Mouse (Mus musculus) testis, adult 2 months (tissue): ENCODE measurements around the gene St7.

Experiments
- CTCF ChIP-seq: fragments of 200-500 bp; IDR thresholded peaks from 2 replicates; pipeline ENCODE4 v1.5.1; 2012; ENCODE audit warnings: low read depth, mild to moderate bottlenecking, inconsistent platforms, low read length, moderate library complexity; ENCODE audit not compliant: control insufficient read depth, insufficient read depth, insufficient replicate concordance
- POLR2A ChIP-seq: fragments of 200-500 bp; IDR thresholded peaks from 2 replicates; pipeline ENCODE4 v1.6.1; 2012; ENCODE audit warnings: low read depth, mild to moderate bottlenecking, inconsistent platforms, low read length, moderate library complexity; ENCODE audit not compliant: control insufficient read depth

DNA sequence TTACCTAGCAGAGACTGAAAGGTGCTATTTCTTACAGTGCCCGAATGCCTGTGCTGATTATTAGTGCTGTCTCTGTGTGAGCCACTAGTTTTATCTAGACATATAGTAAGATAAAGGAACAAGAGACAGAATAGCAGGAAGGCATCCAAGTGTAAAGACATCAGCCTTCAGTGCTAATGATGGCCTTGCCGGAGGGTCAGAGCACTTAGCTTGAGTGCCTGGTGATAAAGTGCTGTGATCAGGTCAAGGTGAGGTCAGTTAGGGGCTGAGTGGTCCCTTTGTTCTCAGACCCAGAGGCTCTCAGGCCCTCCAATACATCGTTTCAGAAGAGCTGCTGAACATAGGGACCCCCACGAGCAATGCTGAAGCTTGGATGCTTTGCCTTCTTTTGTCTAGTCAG, 113.8 kb downstream of the St7 start:
- TF ChIP-seq POLR2A (no peak), CTCF (no peak)
